Mouse (Mus musculus) left cerebral cortex, postnatal 25 days (tissue): ENCODE measurements around the gene Adat1. TPM values are rescaled to one million over a fixed set of nuclear protein-coding genes. Genes with fewer than 3 reads are reported as not detected.

Experiments
- DNase-seq, 2 experiments: peaks; one replicate each; pipeline ENCODE4 v3.0.0; 2022; ENCODE audit warnings: low spot score in 2 of 2, mixed read lengths in 1 of 2
- intact Hi-C: fragments of 180-260 bp; cut with DNase I; formaldehyde crosslinking; loops from one replicate; pipeline ENCODE4 v1.15.1; 2025
- total RNA-seq, 2 experiments: library from RNA; stranded (reverse); gene quantifications; 2 replicates each; pipeline ENCODE4 v1.2.3; 2021

Gene Adat1
- 1 to 10 TPM; 5.4 to 6.6 TPM for total RNA-seq

GRCm38 (mm10) chr8:111992013-111992702 is at the start of gene Adat1:
Gene Adat1 (minus strand): TSS chr8:111992302.
- DNase-seq, result peak; percentile 86 to 91
- intact Hi-C loops, result loop anchor here (2.0 kb wide), 1 partner anchor 19 kb away; the partner anchor contains the start of genes Kars and Terf2ip

GRCm38 (mm10) chr8:112037521-112037920 is 45.4 kb upstream of the Adat1 start:
- intact Hi-C loops, result no loop called here
- DNase-seq, result no peak

GRCm38 (mm10) chr8:112034603-112035002 is 42.5 kb upstream of the Adat1 start:
- intact Hi-C loops, result no loop called here
- peak; percentile 11 to 12 for DNase-seq

- no peak for DNase-seq
- intact Hi-C loops, result no loop called here
Observed at GRCm38 (mm10) chr8:112033071-112033470, 41.0 kb upstream of the Adat1 start.

GRCm38 (mm10) chr8:112030663-112031062 is 38.6 kb upstream of the Adat1 start:
- intact Hi-C loops, result no loop called here

GRCm38 (mm10) chr8:112029455-112029854 is 37.4 kb upstream of the Adat1 start:
- no peak for DNase-seq
- intact Hi-C loops, result no loop called here

More at GRCm38 (mm10) chr8:112030663-112031062, 38.6 kb upstream of the Adat1 start:
- no peak for DNase-seq

GRCm38 (mm10) chr8:112014936-112015335 is 22.8 kb upstream of the Adat1 start, which contains the start of gene Gm6793:
Gene Gm6793 (minus strand): TSS chr8:112015036.
- intact Hi-C loops, result no loop called here

GRCm38 (mm10) chr8:112011816-112012242 is 19.7 kb upstream of the Adat1 start:
- intact Hi-C loops, result loop anchor here (2.0 kb wide), 1 partner anchor 19 kb away; the partner anchor contains the start of gene Adat1

More at GRCm38 (mm10) chr8:112014936-112015335, 22.8 kb upstream of the Adat1 start, which contains the start of gene Gm6793:
- no peak for DNase-seq

GRCm38 (mm10) chr8:112010997-112011815 is 19.1 kb upstream of the Adat1 start, which contains the start of the genes Kars and Terf2ip:
Gene Kars (minus strand): TSS chr8:112011323.
Gene Terf2ip (plus strand): TSS chr8:112011398.
- intact Hi-C loops, result loop anchor here (2.0 kb wide), 1 partner anchor 18 kb away; the partner anchor contains the start of gene Adat1
- peak; percentile 90 to 95 for DNase-seq

More at GRCm38 (mm10) chr8:112011816-112012242, 19.7 kb upstream of the Adat1 start:
- peak; percentile 35 to 46 for DNase-seq

- intact Hi-C loops, result no loop called here
- DNase-seq, result no peak
Observed at GRCm38 (mm10) chr8:112009558-112009957, 17.5 kb upstream of the Adat1 start.

GRCm38 (mm10) chr8:112007669-112008068 is 15.6 kb upstream of the Adat1 start:
- intact Hi-C loops, result no loop called here
- no peak for DNase-seq

GRCm38 (mm10) chr8:112005601-112006000 is 13.5 kb upstream of the Adat1 start:
- intact Hi-C loops, result no loop called here
- peak; percentile 21 to 85 for DNase-seq

- intact Hi-C loops, result no loop called here
- no peak for DNase-seq
Observed at GRCm38 (mm10) chr8:112004754-112005153, 12.7 kb upstream of the Adat1 start.

GRCm38 (mm10) chr8:111992703-111993039 is 569 bp upstream of the Adat1 start:
- intact Hi-C loops, result loop anchor here (2.0 kb wide), 1 partner anchor 18 kb away; the partner anchor contains the start of genes Kars and Terf2ip
- DNase-seq, result no peak

- intact Hi-C loops, result loop anchor here (2.0 kb wide), 2 partner anchors 50 to 114 kb away; partner anchors contain the start of genes Gabarapl2 and Tmem170
- peak; percentile 14 to 56 for DNase-seq
Observed at GRCm38 (mm10) chr8:111991278-111991677, 824 bp downstream of the Adat1 start.

GRCm38 (mm10) chr8:111989911-111990310 is 2.2 kb downstream of the Adat1 start:
- intact Hi-C loops, result loop anchor here (1.0 to 2.0 kb wide), 3 partner anchors 49 to 113 kb away; partner anchors contain the start of genes Gabarapl2 and Tmem170
- DNase-seq, result peak; percentile 70 to 73

GRCm38 (mm10) chr8:111984511-111984910 is 7.6 kb downstream of the Adat1 start:
- DNase-seq, result peak; percentile 18 to 30
- intact Hi-C loops, result no loop called here

GRCm38 (mm10) chr8:111982116-111982515 is 10.0 kb downstream of the Adat1 start:
- no peak for DNase-seq
- intact Hi-C loops, result no loop called here

GRCm38 (mm10) chr8:111978147-111978546 is 14.0 kb downstream of the Adat1 start:
- intact Hi-C loops, result no loop called here
- no peak for DNase-seq

GRCm38 (mm10) chr8:111976326-111976725 is 15.8 kb downstream of the Adat1 start:
- intact Hi-C loops, result no loop called here
- DNase-seq, result no peak
